Mouse (Mus musculus) embryonic facial prominence, embryonic 13.5 days (tissue): ENCODE data around the gene Dennd6a. TPM values are rescaled to one million over a fixed set of nuclear protein-coding genes. Genes with fewer than 3 reads are reported as not detected.
"Not testable (repeated sequence)": the region's sequence is repeated elsewhere in the genome, so short reads cannot be mapped to it uniquely, and the experiment has no call there.

Experiments
- ATAC-seq: fragments of 200-750 bp; cut with Nextera tagmentation; 2 replicates; pipeline ENCODE4 v1.8.0; 2017; ENCODE audit warnings: low read depth; ENCODE audit not compliant: insufficient number of reproducible peaks, insufficient read depth, low FRiP score, low TSS enrichment
- H3K27ac ChIP-seq: fragments of 300-500 bp; sonication (generic); 2 replicates; pipeline ENCODE4 v1.5.1; 2015; ENCODE audit warnings: moderate library complexity, mild to moderate bottlenecking, inconsistent platforms
- H3K27me3 ChIP-seq: fragments of 300-500 bp; sonication (generic); 2 replicates; pipeline ENCODE4 v1.6.1; 2015; ENCODE audit warnings: mild to moderate bottlenecking, inconsistent platforms
- H3K36me3 ChIP-seq: fragments of 300-500 bp; sonication (generic); 2 replicates; pipeline ENCODE4 v1.6.1; 2015; ENCODE audit warnings: mild to moderate bottlenecking, inconsistent platforms
- H3K4me1 ChIP-seq: fragments of 300-500 bp; sonication (generic); 2 replicates; pipeline ENCODE4 v1.6.1; 2015; ENCODE audit warnings: inconsistent platforms
- H3K4me2 ChIP-seq: fragments of 300-500 bp; sonication (generic); 2 replicates; pipeline ENCODE4 v1.6.1; 2015; ENCODE audit warnings: moderate library complexity, mild to moderate bottlenecking, inconsistent platforms
- H3K4me3 ChIP-seq: fragments of 300-500 bp; sonication (generic); 2 replicates; pipeline ENCODE4 v1.5.1; 2015; ENCODE audit warnings: mild to moderate bottlenecking, inconsistent platforms
- H3K9ac ChIP-seq: fragments of 300-500 bp; sonication (generic); 2 replicates; pipeline ENCODE4 v1.6.1; 2015; ENCODE audit warnings: mild to moderate bottlenecking, inconsistent platforms
- H3K9me3 ChIP-seq: fragments of 300-500 bp; sonication (generic); 2 replicates; pipeline ENCODE4 v1.6.1; 2016; ENCODE audit warnings: inconsistent platforms
- WGBS: fragments of 180-500 bp; shearing (Covaris S2); methylation state at CpG from one replicate; pipeline ENCODE4 v1.1.7; 2015; ENCODE audit warnings: mixed read lengths; 5-methylcytosine and 5-hydroxymethylcytosine counted together
- polyA plus RNA-seq: library from polyadenylated mRNA; unstranded; fragments of >200 nt; fragmentation: Nextera tagmentation; extraction: Ambion mirVana; gene quantifications from 2 replicates; pipeline ENCODE4 v1.2.1, GENCODE M21; 2015

Dennd6a gene
- 34.3 and 34.5 TPM in 2 replicates for polyA plus RNA-seq

DNA sequence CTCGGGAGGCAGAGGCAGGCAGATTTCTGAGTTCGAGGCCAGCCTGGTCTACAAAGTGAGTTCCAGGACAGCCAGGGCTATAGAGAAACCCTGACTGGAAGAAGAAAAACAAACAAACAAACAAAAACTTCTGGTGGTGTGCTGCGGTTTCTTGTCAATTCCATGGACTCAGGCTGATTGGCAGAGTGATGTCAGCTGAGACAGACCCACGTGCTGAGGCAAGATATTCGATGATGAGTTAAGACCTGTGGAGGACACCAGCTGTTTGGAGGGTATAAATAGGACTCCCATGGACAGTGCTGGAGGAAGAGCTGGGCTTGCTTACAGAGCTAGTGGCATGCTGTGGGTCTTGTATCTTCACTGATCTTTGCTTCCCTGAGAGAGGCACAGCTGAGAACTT is at the start of gene Dennd6a:
Dennd6a (plus strand) TSS at position 301 of the 400 bp plus-strand sequence.
- not testable (repeated sequence) for H3K27ac ChIP-seq, H3K9me3 ChIP-seq, H3K4me3 ChIP-seq, H3K9ac ChIP-seq, H3K36me3 ChIP-seq, H3K4me1 ChIP-seq, ATAC-seq, H3K27me3 ChIP-seq, H3K4me2 ChIP-seq
- 82% methylated on average over 5 of the region's 5 CpGs for WGBS

DNA sequence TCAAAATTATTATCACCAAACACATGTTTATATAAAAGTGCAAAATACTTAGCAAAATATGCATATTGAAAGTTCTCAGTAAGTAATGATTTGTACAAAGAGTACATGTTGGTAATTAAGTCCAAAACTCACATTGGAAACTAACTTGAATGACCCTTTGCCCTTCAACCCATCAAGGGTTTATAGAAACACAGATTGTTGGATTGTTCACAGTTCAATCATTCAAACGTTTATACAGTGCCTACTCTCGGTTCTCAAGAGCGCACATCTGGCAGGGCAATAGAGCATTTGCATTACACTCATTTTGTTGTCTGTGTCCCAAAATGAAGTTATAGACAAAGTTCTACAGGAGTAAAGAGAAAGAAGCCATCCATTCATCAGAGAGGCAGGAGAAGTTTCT is 47.7 kb upstream of the Dennd6a start:
- no peak overlapping the region for H3K27ac ChIP-seq
- no peak for ATAC-seq
- no peaks in the 10 kb centered on the region for H3K9me3 ChIP-seq
- H3K4me2 ChIP-seq, result no peak overlapping the region
- H3K27me3 ChIP-seq, result no peaks in the 10 kb centered on the region
- WGBS, result 44% methylated on average over 3 of the region's 3 CpGs
- H3K4me1 ChIP-seq, result peaks cover 26% of the 10 kb centered on the region
- no peak overlapping the region for H3K4me3 ChIP-seq
- no peak overlapping the region for H3K9ac ChIP-seq
- peaks cover 10% of the 10 kb centered on the region; the same call in 1 of the 2 replicates for H3K36me3 ChIP-seq

DNA sequence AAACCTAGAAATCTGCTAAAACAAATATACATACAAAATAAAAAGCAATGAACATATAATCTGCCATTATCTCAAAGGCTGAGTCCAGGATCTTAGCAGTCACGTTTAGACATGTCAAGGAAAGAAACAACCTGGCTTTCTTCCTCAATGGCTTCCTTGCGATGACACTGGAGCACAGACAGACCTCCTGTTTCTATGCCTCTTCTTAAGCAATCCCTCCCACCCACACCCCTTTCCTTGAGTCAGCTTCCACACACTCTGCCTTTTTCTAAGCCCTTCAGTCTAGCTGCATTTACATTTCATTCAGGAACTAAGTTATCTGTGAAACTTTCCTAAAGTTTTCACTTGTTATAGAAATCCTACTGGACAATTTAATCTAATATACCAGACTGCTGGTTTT is 45.4 kb upstream of the Dennd6a start:
- Histone ChIP-seq H3K4me3 (no peak overlapping the region), H3K4me1 (peaks cover 34% of the 10 kb centered on the region), H3K9ac (no peak overlapping the region), H3K9me3 (no peaks in the 10 kb centered on the region), H3K27ac (no peak overlapping the region), H3K36me3 (peaks cover 10% of the 10 kb centered on the region; the same call in 1 of the 2 replicates), H3K4me2 (no peak overlapping the region), H3K27me3 (no peaks in the 10 kb centered on the region)
- no peak for ATAC-seq
- 62% methylated on average over 2 of the region's 2 CpGs for WGBS

DNA sequence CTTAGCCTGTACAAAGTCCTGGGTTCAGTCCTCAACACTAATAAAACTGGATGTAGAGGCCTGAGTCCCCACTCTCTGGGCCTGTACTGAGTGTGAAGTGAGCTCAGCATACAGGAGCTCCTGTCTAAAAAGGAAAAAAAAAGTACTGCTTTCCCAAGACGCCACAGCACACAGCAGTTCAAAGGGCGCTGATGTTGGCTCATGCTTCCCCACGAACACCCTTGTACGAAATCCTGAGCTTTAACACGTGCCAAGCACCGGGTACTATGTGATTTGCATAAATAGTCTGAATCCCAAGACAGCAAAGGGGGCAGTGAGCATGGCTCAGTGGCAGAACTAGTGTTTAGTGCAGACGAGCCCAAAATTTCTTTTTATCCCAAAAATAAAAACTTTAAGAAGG is 43.3 kb upstream of the Dennd6a start:
- Histone ChIP-seq H3K27ac (no peak overlapping the region), H3K36me3 (peaks cover 4% of the 10 kb centered on the region; the same call in 1 of the 2 replicates), H3K4me1 (peaks cover 39% of the 10 kb centered on the region), H3K4me2 (peak overlapping the region; percentile 26; the same call in 1 of the 2 replicates), H3K9ac (no peak overlapping the region), H3K9me3 (no peaks in the 10 kb centered on the region), H3K27me3 (no peaks in the 10 kb centered on the region), H3K4me3 (no peak overlapping the region)
- 71% methylated on average over 7 of the region's 7 CpGs for WGBS
- no peak for ATAC-seq

DNA sequence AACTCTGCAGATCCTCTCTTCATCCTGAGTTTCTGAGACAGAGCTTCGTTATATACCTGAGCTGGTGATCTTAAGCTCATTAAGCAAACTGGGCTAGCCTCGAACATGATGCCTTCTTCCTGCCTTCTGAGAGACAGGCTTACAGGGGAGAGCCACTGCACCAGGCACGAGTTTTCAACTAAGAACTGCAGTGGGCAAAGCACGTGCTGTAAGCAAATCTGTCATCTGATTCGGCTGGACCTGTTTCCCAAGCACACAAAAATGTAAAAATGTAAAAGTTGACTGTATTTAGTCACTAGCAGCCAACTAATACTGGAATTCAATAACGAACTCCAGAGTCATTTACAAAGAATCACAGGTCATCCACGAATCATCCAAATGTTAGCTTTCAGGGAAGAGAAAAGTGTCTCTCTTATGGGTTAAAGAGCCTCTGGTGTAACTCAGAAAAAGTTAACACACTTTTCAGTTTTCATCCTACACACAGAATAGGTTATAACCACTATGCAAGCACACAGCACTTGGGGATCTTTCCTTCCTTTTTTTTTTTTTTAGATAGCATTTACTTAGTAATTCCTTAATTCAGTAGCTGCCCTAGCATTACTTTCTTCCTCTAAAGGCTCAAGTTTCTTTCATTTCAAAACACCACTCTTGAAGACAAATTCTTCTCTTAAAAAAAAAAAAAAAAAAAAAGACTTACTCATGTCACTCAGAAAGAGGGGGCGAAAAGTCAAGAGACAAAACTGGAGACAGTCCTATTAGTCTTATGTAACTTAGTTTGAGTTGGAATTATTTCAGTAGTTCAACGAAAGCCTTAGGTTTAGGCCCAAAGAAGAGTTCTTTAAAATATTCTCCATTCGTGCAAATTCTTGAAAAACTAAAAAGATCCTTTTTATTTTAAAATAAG is 42.0 kb upstream of the Dennd6a start:
- no peak for ATAC-seq
- 61% methylated on average over 10 of the region's 10 CpGs for WGBS

DNA sequence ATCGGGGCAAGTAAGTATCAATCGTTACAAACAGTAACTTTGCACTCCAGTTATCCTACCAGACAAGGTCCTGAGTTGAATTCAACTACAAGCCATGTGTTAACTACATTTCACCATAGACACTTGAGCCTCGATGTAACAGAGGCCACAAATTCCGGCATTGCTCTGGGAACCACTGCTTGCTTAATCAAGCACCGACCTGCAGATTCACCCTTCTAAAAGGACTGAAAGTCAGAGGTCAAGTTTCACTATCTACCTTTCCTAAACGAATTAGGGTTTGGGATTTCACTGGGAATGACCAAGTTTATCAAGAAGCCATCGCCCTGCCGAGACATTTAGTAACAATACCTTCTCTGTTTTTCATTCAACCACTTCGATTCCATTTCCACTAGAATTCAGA is 40.9 kb upstream of the Dennd6a start:
- ATAC-seq, result no peak
- no peaks in the 10 kb centered on the region for H3K27me3 ChIP-seq
- peaks cover 39% of the 10 kb centered on the region for H3K4me1 ChIP-seq
- peak overlapping the region; percentile 95 for H3K9ac ChIP-seq
- peak overlapping the region; percentile 77 for H3K4me2 ChIP-seq
- WGBS, result 38% methylated on average over 9 of the region's 9 CpGs
- peaks cover 4% of the 10 kb centered on the region; the same call in 1 of the 2 replicates for H3K36me3 ChIP-seq
- H3K27ac ChIP-seq, result no peak overlapping the region
- no peaks in the 10 kb centered on the region for H3K9me3 ChIP-seq
- H3K4me3 ChIP-seq, result peak overlapping the region; percentile 97

More for the DNA sequence above, 42.0 kb upstream of the Dennd6a start:
- Histone ChIP-seq H3K27ac (no peak overlapping the region), H3K27me3 (no peaks in the 10 kb centered on the region), H3K4me3 (peak overlapping the region; percentile 3; the same call in 1 of the 2 replicates), H3K4me2 (peak overlapping the region; percentile 77), H3K36me3 (peaks cover 4% of the 10 kb centered on the region; the same call in 1 of the 2 replicates), H3K4me1 (peaks cover 39% of the 10 kb centered on the region), H3K9me3 (no peaks in the 10 kb centered on the region), H3K9ac (0 out of 2 replicates have a peak overlapping the region, but pooled peaks have one; percentile 36)

DNA sequence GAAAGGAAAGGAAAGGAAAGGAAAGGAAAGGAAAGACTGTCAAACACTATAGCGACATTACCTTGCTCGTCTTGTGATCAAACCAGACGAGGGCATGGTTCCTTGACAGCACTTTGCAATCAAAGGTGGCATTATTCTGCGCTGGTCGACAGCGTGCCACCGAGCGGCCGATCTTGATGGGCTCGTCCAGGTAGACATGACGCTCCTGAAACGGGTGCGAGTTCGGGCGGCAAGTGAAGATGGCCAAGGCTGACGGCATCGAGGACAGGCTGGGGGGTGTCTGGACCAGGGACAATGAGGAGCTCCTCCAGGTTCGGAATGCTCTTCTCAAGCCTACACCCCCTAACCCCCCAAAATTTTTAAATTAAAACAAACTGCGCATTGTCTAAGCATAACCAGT is 40.4 kb upstream of the Dennd6a start:
- Histone ChIP-seq H3K4me2 (peak overlapping the region; percentile 77), H3K9ac (peak overlapping the region; percentile 95), H3K9me3 (no peaks in the 10 kb centered on the region), H3K36me3 (peaks cover 4% of the 10 kb centered on the region; the same call in 1 of the 2 replicates), H3K4me3 (peak overlapping the region; percentile 97), H3K4me1 (peaks cover 39% of the 10 kb centered on the region), H3K27me3 (no peaks in the 10 kb centered on the region), H3K27ac (no peak overlapping the region)
- 12% methylated on average over 19 of the region's 19 CpGs for WGBS
- no peak for ATAC-seq

DNA sequence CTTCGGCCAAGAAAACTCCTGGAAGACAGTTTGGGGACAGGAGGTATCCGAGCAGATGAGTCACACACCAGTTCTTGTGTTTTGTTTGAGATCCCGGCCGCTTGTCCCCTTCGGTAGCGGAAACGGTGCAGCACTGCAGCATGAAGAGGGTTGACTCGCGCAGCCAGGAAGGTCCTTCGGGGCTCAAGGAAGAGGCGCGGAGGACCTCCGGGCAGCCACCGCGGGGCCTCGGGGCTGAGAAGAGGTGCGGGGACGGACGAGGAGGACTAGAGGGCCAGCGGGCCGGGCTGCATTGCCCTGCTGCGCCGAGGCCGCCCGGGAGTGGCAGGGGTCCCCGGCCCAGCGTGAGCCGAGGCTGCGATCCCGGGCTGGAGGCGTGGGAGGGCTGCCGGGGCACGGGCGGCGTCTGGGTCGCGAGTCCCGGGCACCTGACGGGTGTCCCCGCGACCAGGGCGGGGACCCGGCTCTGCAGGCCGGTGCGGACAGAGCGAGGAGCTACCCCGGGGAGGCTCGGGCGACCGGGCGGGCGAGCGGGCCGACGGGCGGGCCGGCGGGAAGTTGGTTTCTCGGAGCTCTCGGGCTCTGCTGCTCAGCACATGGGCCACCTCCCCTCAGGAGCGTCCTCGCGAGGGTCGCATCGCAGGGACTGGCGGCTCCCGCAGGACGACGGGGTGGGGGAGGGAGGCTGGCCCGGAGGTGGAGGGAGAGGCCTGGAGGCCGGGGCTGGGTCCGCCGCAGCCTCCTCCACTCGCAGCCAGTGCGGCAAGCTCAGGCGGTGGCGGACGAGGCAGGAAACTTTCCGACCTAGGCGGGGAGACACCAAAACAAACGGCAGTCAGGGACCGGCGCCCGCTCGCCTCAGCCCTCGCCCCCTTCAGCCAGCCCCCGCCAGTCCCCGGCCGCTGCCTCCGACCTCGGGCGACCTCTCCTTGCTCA is 39.6 kb upstream of the Dennd6a start:
- H3K4me1 ChIP-seq, result peaks cover 34% of the 10 kb centered on the region
- H3K4me3 ChIP-seq, result peak overlapping the region; percentile 97
- WGBS, result under 1% methylated on average over 82 of the region's 92 CpGs
- H3K4me2 ChIP-seq, result peak overlapping the region; percentile 77
- peaks cover 4% of the 10 kb centered on the region; the same call in 1 of the 2 replicates for H3K36me3 ChIP-seq
- H3K9me3 ChIP-seq, result no peaks in the 10 kb centered on the region
- peak overlapping the region; percentile 80 for H3K27ac ChIP-seq
- no peaks in the 10 kb centered on the region for H3K27me3 ChIP-seq
- H3K9ac ChIP-seq, result peak overlapping the region; percentile 95
- ATAC-seq, result peak; percentile 63

DNA sequence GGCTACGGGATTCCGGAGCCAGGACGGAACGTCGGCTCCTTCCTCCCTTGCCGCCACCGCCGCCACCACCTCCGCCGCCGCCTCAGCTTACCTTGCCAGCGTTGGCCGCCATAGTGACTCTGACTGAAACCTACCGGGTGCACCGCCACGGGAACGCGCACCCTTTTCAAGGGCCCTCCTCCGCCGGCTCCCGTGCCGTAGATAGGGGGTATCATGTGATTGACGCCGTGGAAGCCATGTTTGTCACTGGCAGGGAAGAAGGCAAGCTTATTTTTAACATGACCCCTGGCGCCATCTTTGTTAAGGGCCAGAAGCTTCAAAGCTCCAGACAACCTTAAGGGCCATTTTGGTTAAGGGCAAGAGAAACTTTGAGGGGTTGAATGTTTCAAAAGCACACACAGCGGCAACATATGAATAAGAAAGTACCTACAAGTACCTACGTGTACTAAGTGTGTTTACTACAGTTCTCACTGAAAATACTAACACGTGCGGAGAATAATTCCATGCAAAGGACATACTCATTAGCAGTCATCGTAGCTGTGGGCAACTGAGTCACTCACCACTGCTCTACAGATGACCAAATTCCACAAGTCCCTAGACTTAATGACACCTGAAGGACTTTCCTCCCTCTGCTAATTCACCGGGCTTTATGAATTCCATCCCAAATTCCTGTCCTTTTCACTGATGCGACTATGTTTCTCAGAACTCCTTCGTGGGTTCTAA is 38.7 kb upstream of the Dennd6a start, which contains the start of gene Slmap:
Slmap (minus strand) TSS at position 175 of the 723 bp plus-strand sequence.
- ATAC-seq, result peak; percentile 94
- Histone ChIP-seq H3K27ac (peak within 1 kb of the TSS; percentile 80), H3K4me3 (peak within 1 kb of the TSS; percentile 97), H3K27me3 (no peaks in the 10 kb centered on the region), H3K36me3 (peaks cover 4% of the 10 kb centered on the region; the same call in 1 of the 2 replicates), H3K4me2 (peak within 1 kb of the TSS; percentile 77), H3K4me1 (peaks cover 26% of the 10 kb centered on the region), H3K9me3 (no peaks in the 10 kb centered on the region), H3K9ac (peak within 1 kb of the TSS; percentile 95)
- WGBS, result 14% methylated on average over 30 of the region's 33 CpGs

DNA sequence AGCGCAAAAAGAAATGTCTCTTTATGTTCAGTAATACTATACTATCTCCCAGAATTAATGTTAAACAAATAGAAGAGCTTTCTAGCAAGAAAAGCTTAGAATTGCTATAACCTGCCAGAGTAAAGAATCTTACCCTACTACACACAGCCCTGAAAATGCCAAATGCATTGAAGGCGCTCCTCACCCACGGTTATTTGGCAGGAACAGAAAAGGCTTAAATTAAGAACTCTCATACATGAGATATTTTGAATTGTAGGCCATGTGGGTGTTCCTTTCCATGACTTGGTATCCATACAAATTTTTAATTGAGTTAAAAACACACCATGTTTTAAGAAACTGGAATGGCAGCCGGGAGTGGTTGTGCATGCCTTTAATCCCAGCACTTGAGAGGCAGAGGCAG is 34.4 kb upstream of the Dennd6a start:
- Histone ChIP-seq H3K9ac (no peak overlapping the region), H3K36me3 (no peaks in the 10 kb centered on the region), H3K9me3 (no peaks in the 10 kb centered on the region), H3K4me2 (no peak overlapping the region), H3K4me3 (no peak overlapping the region), H3K27me3 (no peaks in the 10 kb centered on the region), H3K4me1 (0 out of 2 replicates have a peak, but pooled peaks cover 4% of the 10 kb centered on the region), H3K27ac (no peak overlapping the region)
- 83% methylated on average over 4 of the region's 4 CpGs for WGBS
- no peak for ATAC-seq
